Mouse (Mus musculus): ENCODE measurements around the gene Plekhg4. TPM values are rescaled to one million over a fixed set of nuclear protein-coding genes. Genes with fewer than 3 reads are reported as not detected.

Plekhg4 gene
- 0.06 and 0.10 TPM in 2 replicates for polyA plus RNA-seq (2012)

GRCm38 (mm10) chr8:105373032-105373431 is at the start of gene Plekhg4:
Gene Plekhg4 (plus strand): TSS chr8:105373274.

DNA sequence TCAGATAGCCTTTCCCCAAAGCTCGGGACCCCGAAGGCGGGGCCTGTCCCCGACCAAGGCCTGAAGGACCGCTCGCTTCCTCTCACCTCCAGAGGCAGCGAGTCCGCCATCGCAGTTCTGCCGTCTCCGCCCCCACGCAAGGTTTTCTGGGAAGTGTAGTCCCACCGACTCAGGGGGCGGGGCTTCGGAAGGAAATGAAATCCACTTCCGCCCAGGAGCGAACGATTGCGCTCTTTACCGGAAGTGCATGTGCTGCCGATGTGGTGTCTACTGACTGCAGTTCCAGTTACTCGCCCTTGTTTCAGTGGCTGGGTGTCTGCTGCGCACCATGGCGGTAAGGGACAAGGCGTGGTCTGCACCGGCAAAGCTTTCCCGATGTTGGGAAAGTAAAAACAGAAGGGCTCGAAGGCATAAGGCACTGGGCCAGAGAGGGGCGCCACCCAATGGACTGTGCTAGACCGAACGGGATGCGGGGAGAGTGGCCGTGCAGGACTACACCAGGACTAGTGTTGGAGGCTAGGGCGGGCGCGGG is 46.9 kb upstream of the Plekhg4 start, which contains the start of the genes Lrrc29 and Tmem208:
TSS of gene Lrrc29 (minus strand) at position 138 of the 532 bp plus-strand sequence.
TSS of gene Tmem208 (plus strand) at position 214 of the 532 bp plus-strand sequence.

GRCm38 (mm10) chr8:105347428-105348221 is 25.4 kb upstream of the Plekhg4 start, which contains the start of gene Fhod1:
Gene Fhod1 (minus strand): TSS chr8:105347953.

DNA sequence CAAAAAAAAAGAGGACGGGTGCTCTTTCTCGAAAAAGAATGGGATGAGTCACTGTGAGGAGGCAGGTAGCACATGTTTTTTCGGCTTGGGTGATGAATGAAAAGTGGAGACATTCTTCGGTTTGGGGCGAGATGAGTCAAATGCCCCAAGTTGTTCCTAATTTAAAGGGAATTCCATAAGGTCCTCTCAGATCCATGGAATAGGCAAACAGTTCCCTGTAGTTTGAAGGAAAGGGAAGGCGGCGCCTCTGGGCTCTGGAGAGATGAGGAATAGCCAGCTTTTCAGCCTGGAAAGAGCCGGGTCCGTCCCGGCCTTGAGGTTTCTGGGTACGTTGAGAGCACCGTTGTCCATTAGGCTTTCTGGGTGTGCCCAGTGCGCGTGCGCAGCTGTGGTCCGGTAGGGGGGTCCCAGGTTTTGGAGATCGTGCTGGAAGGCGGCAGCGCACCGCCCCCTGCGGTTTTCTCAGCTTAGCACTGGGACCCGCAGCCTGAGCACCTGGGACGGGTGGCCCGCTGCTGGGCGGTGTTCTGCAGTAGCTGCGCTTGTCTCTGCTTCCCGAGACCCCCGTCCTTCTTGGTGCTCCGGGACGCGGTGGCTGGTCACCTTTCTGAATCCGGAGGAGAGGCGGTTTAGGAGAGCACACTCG is 24.5 kb upstream of the Plekhg4 start, which contains the start of gene Slc9a5:
TSS of gene Slc9a5 (plus strand) at position 394 of the 646 bp plus-strand sequence.

DNA sequence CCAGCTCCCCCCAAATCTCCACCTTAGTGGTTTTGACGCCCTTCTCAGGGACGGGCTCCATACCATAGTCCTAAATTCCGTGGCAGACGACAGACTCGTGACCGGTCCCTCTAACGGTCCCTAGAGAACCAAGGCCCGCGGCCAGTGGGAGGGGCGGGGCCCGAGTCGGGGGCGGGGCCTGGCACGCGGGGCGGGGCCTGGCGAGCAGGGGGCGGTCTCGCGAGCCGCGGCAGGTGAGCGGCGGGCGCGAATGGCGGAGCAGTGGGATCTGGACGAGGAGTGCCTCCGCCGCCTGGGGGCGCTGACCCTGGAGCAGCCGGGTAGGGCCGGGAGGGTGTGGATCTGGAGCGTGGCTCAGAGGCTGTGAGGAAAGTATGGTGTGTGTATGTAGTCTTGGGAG is 40.3 kb downstream of the Plekhg4 start, which contains the start of the genes Kctd19 and Lrrc36:
TSS of gene Kctd19 (minus strand) at position 112 of the 400 bp plus-strand sequence.
TSS of gene Lrrc36 (plus strand) at position 181 of the 400 bp plus-strand sequence.

Other genes starting within 250 kb of the Plekhg4 start
- gene Ces4a, start 241.5 kb upstream of the Plekhg4 start, polyA plus RNA-seq (2012): not detected in 2 replicates
- gene Cbfb, start 202.6 kb upstream of the Plekhg4 start, polyA plus RNA-seq (2012): 37.9 and 39.6 TPM in 2 replicates
- 5.9 and 6.6 TPM in 2 replicates for gene D230025D16Rik, start 148.1 kb upstream of the Plekhg4 start, polyA plus RNA-seq (2012)
- gene B3gnt9, start 118.1 kb upstream of the Plekhg4 start, polyA plus RNA-seq (2012): 2.3 and 3.5 TPM in 2 replicates
- 29.0 and 32.2 TPM in 2 replicates for gene Tradd, start 108.7 kb upstream of the Plekhg4 start, polyA plus RNA-seq (2012)
- gene Fbxl8, start 108.6 kb upstream of the Plekhg4 start, polyA plus RNA-seq (2012): 6.1 and 10.2 TPM in 2 replicates
- 0.05 and 0.12 TPM in 2 replicates for gene Hsf4, start 103.5 kb upstream of the Plekhg4 start, polyA plus RNA-seq (2012)
- 0.22 TPM in 1 of 2 replicates, not detected in the other for gene Nol3, start 97.1 kb upstream of the Plekhg4 start, polyA plus RNA-seq (2012)
- gene 4931428F04Rik, start 83.4 kb upstream of the Plekhg4 start, polyA plus RNA-seq (2012): 3.8 and 4.6 TPM in 2 replicates
- 5.4 and 6.5 TPM in 2 replicates for gene Exoc3l, start 77.2 kb upstream of the Plekhg4 start, polyA plus RNA-seq (2012)
- 60.7 and 71.9 TPM in 2 replicates for gene E2f4, start 75.6 kb upstream of the Plekhg4 start, polyA plus RNA-seq (2012)
- 1.5 and 2.0 TPM in 2 replicates for gene Elmo3, start 67.7 kb upstream of the Plekhg4 start, polyA plus RNA-seq (2012)
- 1.2 and 1.3 TPM in 2 replicates for gene Lrrc29, start 47.0 kb upstream of the Plekhg4 start, polyA plus RNA-seq (2012)
- 23.7 and 24.6 TPM in 2 replicates for gene Tmem208, start 46.9 kb upstream of the Plekhg4 start, polyA plus RNA-seq (2012)
- 23.7 and 27.7 TPM in 2 replicates for gene Fhod1, start 25.3 kb upstream of the Plekhg4 start, polyA plus RNA-seq (2012)
- 2.1 and 2.9 TPM in 2 replicates for gene Slc9a5, start 24.4 kb upstream of the Plekhg4 start, polyA plus RNA-seq (2012)
- gene Kctd19, start 40.2 kb downstream of the Plekhg4 start, polyA plus RNA-seq (2012): not detected in 2 replicates
- 0.42 and 0.69 TPM in 2 replicates for gene Lrrc36, start 40.3 kb downstream of the Plekhg4 start, polyA plus RNA-seq (2012)
- gene Tppp3, start 98.3 kb downstream of the Plekhg4 start, polyA plus RNA-seq (2012): 1.6 and 2.3 TPM in 2 replicates
- 15.9 and 23.7 TPM in 2 replicates for gene Zdhhc1, start 123.6 kb downstream of the Plekhg4 start, polyA plus RNA-seq (2012)
- 0.16 TPM in 1 of 2 replicates, not detected in the other for gene Hsd11b2, start 145.5 kb downstream of the Plekhg4 start, polyA plus RNA-seq (2012)
- 44.5 and 45.7 TPM in 2 replicates for gene Atp6v0d1, start 192.8 kb downstream of the Plekhg4 start, polyA plus RNA-seq (2012)
- 65.4 and 94.6 TPM in 2 replicates for gene Ripor1, start 232.0 kb downstream of the Plekhg4 start, polyA plus RNA-seq (2012)

Data from megakaryocyte-erythroid progenitor cell, adult 5 weeks (primary cell).